Mouse (Mus musculus) liver, adult 2 months (tissue): ENCODE data around the gene Synpo2.

Experiments used
- CTCF ChIP-seq: fragments of 200-500 bp; IDR thresholded peaks from 2 replicates; pipeline ENCODE4 v1.5.1; 2011; ENCODE audit warnings: low read depth, low read length, control low read depth
- POLR2A ChIP-seq: fragments of 200-500 bp; IDR thresholded peaks from 2 replicates; pipeline ENCODE4 v1.6.1; 2011; ENCODE audit warnings: low read length, control low read depth; ENCODE audit not compliant: insufficient read depth; ENCODE audit errors: extremely low read depth

GRCm38 (mm10) chr3:123132101-123132500 lies 103.8 kb downstream of the Synpo2 start:
- no peak for TF ChIP-seq CTCF
- no peak for TF ChIP-seq POLR2A
